Mouse (Mus musculus) cerebellum, postnatal 10 days (tissue): ENCODE measurements at regions not wholly inside any gene's neighbourhood (a gene's known extent, or its start where the extent isn't known, plus 50 kb on each side); places are given as distances from the start of the nearest gene placed in this dataset.

Source experiments
- DNase-seq, 2 experiments: peaks; one replicate each; pipeline ENCODE4 v3.0.0; 2021; ENCODE audit warnings: mixed read lengths in 2 of 2

DNA sequence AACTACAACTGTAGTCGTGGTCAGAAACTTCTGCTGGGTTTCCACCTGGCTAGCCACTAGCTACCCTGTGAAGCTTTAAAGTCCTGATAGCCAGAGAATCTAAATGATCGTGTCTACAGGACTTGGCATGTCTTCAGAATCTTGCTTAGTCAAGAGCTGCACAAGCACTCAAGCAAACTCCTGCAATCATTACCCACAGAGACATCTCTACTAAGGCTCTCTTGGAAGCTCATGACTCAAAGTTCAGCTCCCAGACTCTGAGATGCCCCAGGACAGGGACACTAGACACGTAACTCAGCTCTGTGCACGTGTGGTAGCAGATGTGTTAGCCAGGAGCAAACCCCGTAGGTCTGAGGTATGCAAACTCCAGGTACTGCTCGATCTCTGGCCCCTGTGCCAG, 242.2 kb downstream of the Rybp start:
- DNase-seq: no peak

DNA sequence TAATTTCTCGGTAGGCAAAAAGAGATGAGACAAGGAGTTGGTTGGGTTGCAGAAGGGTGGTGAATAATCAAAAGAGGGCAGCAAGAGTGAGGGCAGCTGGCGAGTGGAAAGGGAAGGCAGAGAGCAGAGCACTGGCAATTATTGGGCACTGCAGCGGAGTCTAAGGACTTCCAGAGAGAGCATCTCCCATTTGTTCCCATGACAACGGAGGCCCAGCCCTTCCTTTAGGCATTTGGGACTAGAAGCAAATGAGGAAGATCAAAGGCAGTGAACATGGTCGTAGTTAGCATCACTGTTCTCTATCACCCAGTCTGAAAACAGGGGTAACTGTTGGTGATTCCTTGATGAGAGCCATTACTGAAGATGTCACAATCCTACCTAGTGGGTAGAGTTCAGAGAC, 246.1 kb downstream of the Rybp start:
- no peak for DNase-seq

DNA sequence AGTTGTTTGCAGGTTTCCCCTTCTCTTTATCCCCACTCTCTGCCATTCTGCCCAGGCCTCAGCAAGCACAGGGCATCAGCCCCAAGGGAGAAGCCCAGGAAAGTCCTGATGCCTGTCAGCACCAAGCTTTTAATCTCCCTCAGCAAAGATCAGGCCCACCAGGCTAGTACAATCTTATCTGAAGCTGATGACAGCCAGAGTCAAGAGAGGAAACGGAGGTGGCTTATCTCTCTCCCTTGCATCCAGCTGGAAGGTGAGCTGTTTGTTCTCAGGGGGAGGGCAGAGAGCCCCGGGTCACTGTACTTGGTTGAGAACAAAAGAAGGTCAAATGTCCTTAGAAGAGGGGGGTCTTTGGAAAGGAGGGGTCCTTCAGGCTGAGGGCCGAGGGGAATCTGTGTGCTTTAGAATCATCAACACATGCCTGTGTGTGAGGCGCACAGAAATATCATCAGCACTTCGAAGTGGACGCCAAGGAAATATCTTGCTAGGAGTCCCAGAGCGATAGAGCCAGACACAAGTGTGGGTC, 246.8 kb downstream of the Rybp start:
- no peak for DNase-seq

DNA sequence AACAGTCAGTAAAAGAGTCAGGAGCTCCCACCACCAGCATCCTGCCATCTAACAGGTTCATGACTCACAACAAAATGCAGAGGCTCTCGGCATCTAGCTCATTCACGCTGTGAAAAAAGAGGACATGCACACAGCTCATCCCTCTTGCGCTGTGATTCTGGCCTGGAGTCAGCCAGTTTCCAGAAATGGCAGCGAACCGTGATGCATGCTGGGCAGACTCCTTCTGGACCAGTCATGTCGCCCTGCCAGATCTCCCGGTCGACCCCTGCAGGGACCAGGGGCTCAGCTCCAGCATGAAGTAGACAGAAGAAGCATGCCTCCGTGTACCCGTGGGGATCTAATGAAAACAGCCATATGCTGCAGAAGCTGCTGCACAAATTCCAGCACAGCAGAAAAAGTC, 254.6 kb downstream of the Rybp start:
- peak; percentile 94 to 96 for DNase-seq

DNA sequence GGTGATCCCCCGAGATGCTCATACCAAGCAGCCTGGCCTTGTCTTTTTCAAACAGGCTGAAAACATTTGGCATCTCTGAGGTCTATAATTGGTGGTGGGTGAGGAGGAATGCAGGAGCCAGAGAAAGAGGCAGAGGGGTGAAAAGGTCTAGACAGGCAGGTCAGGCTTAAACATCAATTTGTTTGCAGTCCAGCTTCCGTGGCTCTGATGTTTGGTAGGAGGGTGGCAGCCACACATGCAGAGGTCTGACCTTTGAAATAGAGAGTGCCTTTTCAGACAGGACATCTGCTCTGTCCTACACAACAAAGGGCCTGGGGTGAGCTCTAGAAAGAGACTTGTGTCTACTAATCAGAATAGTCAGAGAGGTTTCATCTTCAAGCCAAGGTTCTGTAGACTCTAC, 256.8 kb downstream of the Rybp start:
- DNase-seq: no peak

DNA sequence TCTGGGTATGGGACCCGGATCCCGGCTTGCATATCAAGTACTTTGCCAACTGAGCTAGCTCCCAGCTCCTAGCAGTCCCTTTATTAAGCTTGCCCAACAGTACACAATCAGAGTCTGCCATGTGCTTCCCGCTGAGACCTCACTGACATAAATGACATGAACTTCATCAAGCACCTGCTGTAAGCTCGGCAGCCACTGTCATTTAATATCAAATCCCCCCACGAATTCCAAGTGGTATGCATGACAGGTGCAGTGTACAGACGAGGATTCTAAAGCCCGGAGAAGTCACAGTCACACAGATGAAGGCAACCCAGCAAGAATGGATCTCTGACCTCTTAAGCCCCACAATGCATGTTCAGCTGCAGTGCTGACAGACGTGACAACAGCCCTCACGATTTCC, 257.3 kb downstream of the Rybp start:
- peak in 1 of 2 experiments; percentile 25 for DNase-seq

DNA sequence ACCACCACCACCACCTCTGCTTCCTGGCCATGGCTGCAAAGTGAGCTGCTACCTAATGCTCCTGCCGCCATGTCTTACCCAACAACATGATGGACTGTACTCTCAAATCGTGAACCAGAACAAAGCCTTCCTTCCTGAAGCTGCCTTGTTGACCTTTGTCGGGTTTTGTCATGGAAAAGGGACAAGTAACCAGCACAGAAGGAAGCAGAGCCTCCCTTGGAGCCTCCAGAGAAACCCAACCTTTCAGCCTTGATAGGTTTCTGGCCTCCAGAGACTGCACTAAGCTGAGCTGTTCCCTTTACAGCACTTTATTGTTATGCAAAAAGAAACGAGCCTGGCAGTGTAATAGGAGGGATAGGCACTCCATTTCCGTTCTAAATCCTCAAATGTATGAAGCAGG, 259.8 kb downstream of the Rybp start:
- DNase-seq: no peak

DNA sequence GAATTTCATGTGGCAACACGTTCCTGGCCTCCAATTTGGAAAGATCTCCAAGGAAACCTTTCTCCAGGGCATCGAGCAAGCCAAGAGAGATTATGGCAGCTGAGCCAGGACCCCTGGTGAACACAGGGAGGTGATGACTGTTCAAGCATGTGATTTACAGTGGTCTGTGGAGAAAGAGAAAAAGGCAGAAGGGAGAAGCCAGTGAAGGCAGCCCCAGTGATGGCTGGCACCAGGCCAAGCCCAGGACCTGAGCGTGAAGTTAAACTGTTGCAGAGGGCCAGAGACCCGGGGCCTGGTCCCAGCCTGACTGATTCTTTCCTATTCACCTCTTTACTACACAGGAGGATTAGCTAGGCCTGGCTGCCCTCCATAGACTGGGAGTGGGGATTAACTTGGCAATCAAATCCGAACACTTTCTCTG, 261.7 kb downstream of the Rybp start:
- DNase-seq: peak; percentile 68 to 72

DNA sequence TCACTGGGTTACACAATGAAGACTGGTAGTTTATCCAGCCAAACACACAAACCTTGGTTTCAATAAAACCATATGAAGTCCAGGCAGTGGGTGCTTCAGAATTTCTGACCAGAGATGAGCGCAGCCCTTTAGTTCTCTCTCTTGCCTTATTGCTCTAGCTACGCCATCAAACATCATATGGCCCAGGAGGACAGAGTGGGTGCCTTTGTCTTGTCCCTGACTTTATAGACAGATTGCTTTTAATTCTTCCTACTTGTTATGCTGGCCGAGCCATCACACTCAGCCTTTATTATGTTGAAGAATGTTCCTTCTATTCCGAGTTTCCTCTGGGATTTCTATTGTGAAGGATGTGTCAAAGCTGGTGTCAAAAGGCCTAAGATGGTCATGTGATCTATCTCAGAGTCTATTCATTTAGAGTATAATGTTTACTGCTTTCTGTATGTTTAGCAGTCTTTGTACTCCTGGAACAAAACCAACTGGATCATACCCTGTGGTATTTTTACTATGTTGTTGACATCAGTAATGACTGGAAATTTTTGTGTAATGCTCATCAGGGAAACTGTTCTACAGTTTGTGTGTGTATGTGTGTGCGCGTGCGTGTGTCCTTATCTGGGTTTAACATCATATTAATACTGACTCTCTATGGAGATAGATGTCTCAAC, 263.7 kb downstream of the Rybp start:
- no peak for DNase-seq

DNA sequence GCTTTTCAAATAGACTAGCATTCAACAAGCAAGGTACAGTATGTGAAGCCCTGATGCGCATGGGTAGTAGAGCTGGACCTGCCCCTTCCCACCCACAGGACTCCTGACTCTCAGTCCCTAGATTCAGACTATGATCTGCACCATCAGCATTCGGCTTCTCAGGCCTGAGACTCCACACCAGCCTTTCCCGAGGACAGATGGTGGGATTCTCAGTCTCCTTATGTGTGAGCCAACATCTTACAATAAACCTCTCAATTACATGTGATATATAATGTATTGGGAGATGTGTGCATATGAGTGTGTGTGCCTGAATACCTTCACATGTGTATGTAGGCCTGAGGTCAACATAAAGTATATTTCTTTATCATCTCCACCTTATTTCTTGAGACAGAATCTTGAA, 268.3 kb downstream of the Rybp start:
- no peak for DNase-seq

DNA sequence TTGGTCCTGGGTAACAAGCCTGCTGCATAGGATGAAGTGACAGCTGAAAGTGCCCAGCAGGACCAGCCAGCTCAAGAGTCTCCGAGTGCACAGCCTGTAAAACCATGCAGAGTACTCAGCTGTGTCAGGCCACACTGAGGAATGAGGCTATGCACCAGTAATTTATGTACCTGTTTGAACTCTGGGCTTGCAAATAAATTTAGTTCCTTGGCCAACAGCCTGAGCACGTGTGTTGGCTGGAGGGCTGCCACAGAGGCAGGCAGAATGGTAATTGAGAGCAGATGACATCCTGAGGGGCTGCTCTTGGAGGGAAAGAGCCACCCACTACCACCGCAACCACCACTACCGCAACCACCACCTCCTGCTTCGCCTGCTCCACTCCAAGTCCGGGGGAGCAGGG, 273.3 kb downstream of the Rybp start:
- peak; percentile 78 for DNase-seq

DNA sequence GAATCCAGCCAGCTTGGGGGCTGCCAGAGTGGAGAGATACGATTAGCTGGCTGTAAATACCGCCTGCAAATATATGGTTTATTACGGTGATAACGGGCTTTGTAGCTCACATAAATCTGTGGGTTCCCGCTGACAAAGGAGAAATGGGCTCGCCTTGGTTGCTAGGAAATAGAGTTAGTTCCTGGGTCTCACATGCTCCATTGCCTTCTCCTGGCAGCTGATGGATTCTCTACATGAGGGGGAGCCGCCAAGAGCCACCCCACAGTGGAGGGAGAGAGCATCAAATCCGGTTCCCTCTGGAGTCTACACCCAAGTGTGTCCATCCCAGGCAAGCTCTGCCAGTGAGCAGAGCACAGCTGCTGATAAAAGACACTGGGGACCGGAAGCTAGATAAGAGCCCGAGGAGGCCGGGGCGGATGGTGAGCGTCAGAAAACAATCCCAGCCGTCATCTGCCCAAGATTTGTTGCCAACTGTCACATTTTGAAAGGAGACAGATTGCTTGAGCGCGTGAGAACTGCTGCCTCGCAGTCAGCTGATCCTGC, 275.7 kb downstream of the Rybp start:
- peak; percentile 76 to 78 for DNase-seq

DNA sequence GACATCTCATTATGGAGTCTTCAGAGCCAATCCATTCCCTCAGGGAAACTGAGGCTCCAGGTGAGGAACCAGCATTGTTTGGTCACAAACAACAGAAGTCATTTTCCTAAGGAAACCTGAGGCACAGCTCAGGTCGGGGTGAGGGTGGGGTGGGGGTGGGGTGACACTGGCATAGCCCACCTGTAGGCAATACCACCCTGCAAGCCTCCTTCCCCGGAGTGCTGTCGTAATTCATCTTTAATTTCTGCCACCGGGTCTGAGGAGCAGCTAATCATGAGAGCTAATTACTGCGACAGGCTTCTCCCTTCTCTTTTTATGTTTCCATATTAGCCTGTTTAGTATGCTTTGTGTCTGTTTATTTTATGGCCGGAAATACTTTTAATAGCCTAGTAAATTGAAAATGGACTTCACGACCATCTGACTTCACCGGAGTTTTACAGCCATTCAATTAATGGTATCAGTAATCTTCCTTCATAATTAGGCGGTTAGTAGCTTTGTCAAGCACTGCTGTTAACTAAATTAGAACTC, 276.3 kb downstream of the Rybp start:
- DNase-seq: no peak

DNA sequence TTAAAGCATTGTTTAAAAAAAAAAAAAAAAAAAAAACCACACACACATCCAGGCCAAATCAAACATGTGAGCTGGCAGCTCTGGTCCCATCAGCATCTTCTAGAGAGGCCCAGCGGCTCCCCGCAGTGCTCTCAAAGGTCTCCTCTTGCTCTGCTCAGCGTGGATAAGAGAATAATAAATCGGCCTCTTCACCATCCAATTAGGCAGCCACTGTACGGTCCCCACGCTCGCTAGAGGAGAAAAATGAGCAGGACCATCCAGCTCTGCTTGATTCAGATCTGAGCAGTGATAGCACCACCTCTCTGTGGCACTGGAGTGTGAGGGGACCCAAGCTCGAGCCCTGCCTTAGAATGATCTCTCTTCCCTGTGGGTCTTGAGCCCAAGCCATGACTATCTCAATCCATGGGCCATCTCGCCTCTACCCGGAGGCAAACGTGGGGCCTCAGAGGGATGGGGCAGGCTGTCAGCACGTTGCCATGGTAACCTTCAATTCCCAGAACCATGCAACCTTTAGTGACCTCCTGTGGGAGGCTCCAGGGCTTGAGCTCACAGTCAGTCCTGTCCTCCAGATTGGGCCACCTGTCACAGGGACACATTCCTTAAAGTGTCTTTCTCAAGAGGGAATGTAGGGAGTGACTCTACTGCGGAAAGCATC, 273.6 kb upstream of the Prok2 start:
- peak in 1 of 2 experiments; percentile 40 for DNase-seq

DNA sequence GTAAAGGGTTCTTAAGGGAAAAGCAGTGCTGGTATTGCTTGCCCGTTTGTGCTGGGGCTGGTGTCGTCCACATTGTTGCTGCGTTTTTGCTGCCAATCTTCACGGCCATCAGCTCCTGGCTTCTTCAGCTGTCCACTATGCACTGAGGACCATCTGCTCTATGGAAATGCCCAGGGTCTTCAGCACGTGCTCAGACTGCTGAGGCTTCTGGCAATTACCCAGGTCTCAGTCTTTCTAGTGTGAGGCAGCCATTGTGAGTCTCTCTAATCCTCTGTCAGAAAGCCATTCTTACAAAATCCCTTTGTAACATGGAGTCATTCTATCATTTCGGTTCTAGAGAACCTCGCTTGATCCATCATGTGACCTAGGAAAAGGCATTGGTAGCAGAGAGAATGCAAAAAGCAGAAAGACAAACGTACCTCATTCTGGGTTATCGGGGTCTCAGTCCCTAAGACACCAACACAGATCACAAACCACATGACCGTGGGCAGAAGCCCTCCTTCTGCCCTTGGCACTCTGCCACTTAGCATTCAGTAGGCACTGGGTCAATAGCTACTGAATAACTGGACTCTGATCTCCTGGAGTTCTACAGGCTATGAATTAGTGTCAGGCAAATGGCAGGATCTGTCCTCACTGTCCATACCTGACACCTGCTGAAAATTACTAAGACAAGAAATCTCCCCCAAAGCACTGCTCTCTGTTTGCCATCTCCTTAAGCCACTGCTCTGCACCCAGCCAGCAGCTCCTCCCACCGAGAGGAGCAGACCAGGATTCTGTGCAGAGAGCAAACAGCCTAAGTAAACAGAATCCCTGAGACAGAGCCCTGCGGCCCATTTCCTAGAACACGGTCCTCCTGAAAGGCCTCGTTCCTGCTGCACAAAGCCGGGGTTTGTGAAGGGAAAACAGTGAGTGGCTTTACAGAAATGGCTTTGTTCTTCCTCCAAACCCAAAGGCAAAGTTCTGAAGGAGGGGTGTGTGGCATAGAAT, 270.1 kb upstream of the Prok2 start:
- peak; percentile 86 to 88 for DNase-seq

DNA sequence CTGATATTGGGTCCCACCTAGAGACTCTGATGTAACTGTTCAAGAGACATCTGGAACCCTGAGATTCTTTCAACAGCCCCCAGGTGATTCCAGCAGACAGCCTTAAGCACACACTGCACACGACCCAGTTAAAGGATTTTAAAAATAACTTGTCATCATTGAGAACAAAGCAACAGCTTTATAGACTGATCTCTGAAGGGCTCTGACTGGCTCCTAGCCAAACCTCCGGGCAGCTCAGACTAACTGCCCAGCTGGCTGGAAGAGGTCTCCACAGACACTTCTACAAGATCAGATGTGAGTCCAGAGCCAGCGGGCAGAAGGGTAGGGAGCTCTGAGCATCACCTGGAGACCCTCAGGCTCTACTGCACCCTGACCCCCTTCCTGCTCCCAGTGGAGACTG, 267.8 kb upstream of the Prok2 start:
- DNase-seq: peak; percentile 72 to 76

DNA sequence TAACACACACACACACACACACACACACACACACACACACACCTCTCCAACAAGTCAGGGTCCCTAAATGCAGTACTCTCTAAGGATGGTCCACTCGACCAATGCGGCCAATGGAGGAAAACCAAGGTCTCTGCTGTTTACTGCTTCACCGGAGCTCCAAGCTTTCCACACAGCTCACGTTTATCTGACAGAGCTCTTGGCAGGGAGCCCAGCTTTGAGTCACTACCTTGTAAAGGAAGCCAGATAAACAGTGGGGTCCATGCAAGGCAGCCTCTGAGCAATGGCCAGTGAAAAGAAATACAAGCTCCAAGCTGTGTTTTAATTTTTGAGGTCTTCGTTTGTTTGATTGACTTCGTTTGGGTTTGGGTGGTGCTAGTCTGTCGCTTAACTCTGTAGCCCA, 264.9 kb upstream of the Prok2 start:
- DNase-seq: peak; percentile 96 to 98

DNA sequence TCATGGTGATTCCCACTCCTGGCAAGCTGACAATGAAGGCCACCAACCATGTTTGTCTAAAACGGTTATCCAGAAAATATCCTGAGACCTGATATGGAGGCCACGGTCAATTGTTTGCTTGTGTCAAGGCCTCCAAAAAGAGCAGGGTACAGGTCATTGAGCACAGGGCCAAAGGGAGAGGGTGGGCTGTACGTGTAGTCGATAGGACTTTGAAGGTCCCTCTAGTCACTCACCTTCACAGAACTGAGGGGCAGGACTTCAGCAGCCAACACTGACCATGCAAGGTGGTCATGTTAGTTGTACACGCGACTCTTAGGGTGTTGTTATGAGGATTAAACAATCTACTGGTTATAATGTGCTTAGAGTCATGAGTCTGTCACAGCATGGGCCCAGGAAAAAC, 264.4 kb upstream of the Prok2 start:
- DNase-seq: no peak

DNA sequence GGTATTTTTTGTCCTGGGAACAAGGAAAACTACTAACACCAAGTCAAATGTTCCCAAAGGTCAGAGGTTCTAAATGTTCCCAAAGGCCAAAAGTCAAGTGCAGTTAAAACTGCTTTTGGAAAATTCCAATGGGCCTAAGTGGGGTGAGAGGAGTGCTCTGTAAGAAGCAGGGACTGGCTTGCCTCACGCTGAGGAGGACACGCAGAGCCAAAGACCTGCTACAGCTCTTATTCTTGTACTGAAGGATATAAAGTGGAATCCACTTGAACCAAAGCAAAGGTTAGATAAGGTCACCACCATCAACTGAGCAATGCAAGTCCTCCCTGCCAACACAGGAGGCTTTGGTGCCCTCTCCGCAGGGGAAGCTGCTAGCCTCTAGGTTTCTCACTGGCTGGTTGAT, 260.3 kb upstream of the Prok2 start:
- no peak for DNase-seq

DNA sequence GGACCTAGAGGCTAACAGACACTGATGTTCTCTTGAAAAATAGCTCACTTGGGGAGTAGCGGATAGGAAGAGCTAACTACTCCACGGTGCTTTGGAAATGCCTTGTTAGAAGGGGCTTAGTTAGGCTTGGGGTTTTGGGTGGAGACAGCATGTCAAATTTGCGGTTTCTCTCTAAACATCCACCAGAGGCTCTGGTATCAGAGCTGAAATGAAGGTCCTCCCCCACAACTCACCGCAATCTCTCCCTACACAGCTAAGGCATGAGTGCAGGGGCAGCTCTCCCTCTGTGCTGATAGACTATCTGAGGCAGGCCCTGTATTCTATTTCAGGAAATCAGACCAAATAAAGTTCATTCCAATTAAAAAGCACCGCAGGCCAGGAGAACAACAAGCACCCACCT, 259.1 kb upstream of the Prok2 start:
- DNase-seq: no peak

DNA sequence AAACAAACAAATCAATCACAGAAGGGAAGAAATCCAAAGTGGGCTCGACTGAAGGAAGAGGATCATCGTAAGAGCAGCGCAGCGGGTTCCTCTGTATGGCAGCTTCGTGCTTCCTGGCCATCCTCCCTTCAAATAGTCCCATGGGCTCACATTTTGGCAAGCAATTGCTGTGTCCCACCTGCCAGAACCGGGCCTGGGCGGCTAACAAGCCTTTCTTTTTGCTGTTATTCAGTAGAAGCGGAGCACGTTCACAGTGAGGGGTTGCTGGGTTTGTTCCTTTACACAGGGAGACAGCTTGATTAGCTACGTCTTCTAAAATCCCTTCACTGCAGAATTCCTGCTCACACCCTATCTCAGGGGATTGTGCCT, 258.6 kb upstream of the Prok2 start:
- peak in 1 of 2 experiments; percentile 52 for DNase-seq

DNA sequence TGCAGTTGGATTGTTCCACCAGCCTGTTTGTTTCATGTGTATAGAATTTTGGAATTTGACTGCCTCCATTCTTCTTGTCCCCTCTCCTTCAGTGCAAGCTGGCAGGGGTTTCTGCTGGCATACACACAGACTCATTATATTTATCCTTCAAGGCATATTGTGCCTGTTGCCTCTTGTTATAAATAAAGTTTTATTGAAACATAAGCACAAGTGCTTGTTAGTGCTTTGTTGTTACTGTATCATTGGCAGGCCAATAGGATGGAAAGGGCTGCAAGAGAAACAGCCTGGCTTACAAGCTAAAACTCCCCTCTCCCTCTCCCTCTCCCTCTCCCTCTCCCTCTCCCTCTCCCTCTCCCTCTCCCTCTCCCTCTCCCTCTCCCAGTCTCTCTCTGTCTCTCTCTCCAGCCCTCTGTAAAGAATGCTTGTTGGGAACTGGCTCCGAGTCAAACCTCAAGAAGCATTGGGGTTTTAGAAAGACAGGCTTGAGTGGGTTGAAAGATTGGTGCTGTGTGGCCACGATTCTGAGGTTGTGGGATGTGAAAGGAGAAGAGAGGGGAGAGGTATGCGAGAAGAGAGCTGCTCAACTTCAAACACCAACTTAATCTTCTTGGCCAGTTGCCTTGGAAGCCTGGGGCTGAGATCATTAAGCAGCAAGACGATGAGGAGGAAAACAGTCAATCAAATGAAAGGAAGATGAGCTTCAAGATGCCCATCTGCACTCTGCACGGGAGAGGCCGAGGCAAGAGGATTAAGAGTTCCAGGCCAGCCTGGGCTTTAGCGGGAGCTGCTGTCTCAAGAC, 258.1 kb upstream of the Prok2 start:
- no peak for DNase-seq
